8 mouse cellular contexts compared by ENCODE assay signal in the genomic region with DNA sequence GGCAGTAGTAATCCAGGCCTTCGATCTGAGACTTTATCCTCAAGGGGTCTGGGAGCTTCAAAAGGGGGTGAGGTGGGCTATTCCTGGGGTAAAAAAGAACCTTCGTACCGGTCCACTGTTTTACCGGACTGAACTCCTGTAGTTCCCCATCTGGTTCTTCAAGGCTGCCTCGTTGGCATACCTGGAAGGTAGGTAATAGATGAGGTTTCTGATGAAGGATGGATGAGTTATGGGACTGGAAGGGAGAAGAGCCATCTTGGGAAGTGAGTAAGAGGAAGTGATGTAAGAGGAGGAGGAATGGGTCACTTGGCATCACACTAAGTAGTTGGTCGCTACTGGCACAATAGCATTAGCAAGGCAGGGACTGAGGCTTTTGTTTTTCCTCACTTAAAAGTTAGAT. TPM values are rescaled to one million over a fixed set of nuclear protein-coding genes. Genes with fewer than 3 reads are reported as not detected.
A peak's percentile ranks its signal among the peaks of the same experiment; 100 is the strongest.
DNase-seq lines count a peak whose midpoint lies in the region; ATAC-seq and TF ChIP-seq lines count a peak whose summit lies in the region.

No protein-coding gene starts in this region.

- H3K4me1 ChIP-seq in cerebellum, adult 2 months (ENCODE audit: control insufficient read depth, insufficient read depth, low read length) = 0 out of 2 replicates have a peak, but pooled peaks cover 3% of the 10 kb centered on the region
- H3K4me1 ChIP-seq in MEL (ENCODE audit: control insufficient read depth in 1 of 2, insufficient read depth in 2 of 2, low read length in 2 of 2) = peaks cover 0 to 7% of the 10 kb centered on the region in 2 experiments; a peak in 1 of 4 replicates
- peaks cover 18% of the 10 kb centered on the region for H3K4me1 ChIP-seq in forebrain, embryonic 15.5 days
- H3K4me1 ChIP-seq in midbrain, embryonic 10.5 days = peaks cover 28% of the 10 kb centered on the region

- no peak for TF ChIP-seq RAD21 in MEL (IDR thresholded peaks at IDR 0.05; ENCODE audit: low read depth, low read length)

- peaks cover 20% of the 10 kb centered on the region for H3K79me2 ChIP-seq in MEL (ENCODE audit: control insufficient read depth, insufficient read depth, low read length, poor library complexity)

- 5% methylated on average over 6 of the region's 6 CpGs for WGBS in cerebellum, adult 2 months
- 6% methylated on average over 6 of the region's 6 CpGs for WGBS in forebrain, embryonic 15.5 days
- 10% methylated on average over 6 of the region's 6 CpGs for WGBS in midbrain, embryonic 10.5 days

- no peak for ATAC-seq in forebrain, embryonic 15.5 days (replicated peaks)

- TF ChIP-seq EP300 in MEL (IDR thresholded peaks at IDR 0.05; ENCODE audit: low read depth in 1 of 2, low read length in 2 of 2) = no peak

- H3K9me3 ChIP-seq in MEL (replicated peaks; ENCODE audit: insufficient read depth, low read length) = no peaks in the 10 kb centered on the region
- no peaks in the 10 kb centered on the region for H3K9me3 ChIP-seq in forebrain, embryonic 15.5 days
- no peaks in the 10 kb centered on the region for H3K9me3 ChIP-seq in midbrain, embryonic 10.5 days (replicated peaks)

- peaks cover 0 to 5% of the 10 kb centered on the region in 2 experiments; a peak in 3 of 4 replicates for H3K36me3 ChIP-seq in MEL (ENCODE audit: control insufficient read depth in 1 of 2, insufficient read depth in 2 of 2, low read length in 2 of 2)
- peaks cover 12% of the 10 kb centered on the region for H3K36me3 ChIP-seq in forebrain, embryonic 15.5 days
- H3K36me3 ChIP-seq in midbrain, embryonic 10.5 days = peaks cover 32% of the 10 kb centered on the region

- H3K4me2 ChIP-seq in forebrain, embryonic 15.5 days (replicated peaks) = peak overlapping the region; percentile 93

- H3K27me3 ChIP-seq in cerebellum, adult 2 months (ENCODE audit: control insufficient read depth, insufficient read depth, low read length) = no peaks in the 10 kb centered on the region
- H3K27me3 ChIP-seq in MEL (ENCODE audit: control insufficient read depth in 1 of 2, insufficient read depth in 2 of 2, low read length in 2 of 2) = no peaks in the 10 kb centered on the region
- no peaks in the 10 kb centered on the region for H3K27me3 ChIP-seq in forebrain, embryonic 15.5 days
- H3K27me3 ChIP-seq in midbrain, embryonic 10.5 days (ENCODE audit: low read depth, poor library complexity, severe bottlenecking) = no peaks in the 10 kb centered on the region

- TF ChIP-seq CTCF in cerebellum, adult 2 months (IDR thresholded peaks at IDR 0.05; ENCODE audit: borderline replicate concordance, insufficient read depth, low read depth, low read length) = no peak
- TF ChIP-seq CTCF in MEL (IDR thresholded peaks at IDR 0.05 in 2 of 3, conservative IDR thresholded peaks at IDR 0.05 in 1 of 3; ENCODE audit: control insufficient read depth in 1 of 3, insufficient read depth in 1 of 3, low read depth in 2 of 3, low read length in 3 of 3, poor library complexity in 1 of 3, severe bottlenecking in 1 of 3) = no peak

- DNase-seq in cerebellum, adult 2 months = peak in 1 of 2 experiments; percentile 21
- no peak for DNase-seq in cerebellum, postnatal 4 days (ENCODE audit: low spot score in 2 of 2)
- peak; percentile 72 for DNase-seq in MEL (ENCODE audit: low read depth, low spot score)
- DNase-seq in kidney, adult 9 months = peak; percentile 58
- no peak for DNase-seq in midbrain, embryonic 10.5 days (ENCODE audit: low spot score)
- DNase-seq in ovary, postnatal 14 days (ENCODE audit: low spot score) = no peak
- DNase-seq in layer of hippocampus, adult 11-12 months (ENCODE audit: low spot score) = no peak

- peak overlapping the region; percentile 90 for H3K4me3 ChIP-seq in cerebellum, adult 2 months (replicated peaks; ENCODE audit: insufficient read depth, low read depth, low read length)
- peak overlapping the region; percentile 91 to 100 for H3K4me3 ChIP-seq in MEL (ENCODE audit: control insufficient read depth in 1 of 2, insufficient read depth in 1 of 2, low read depth in 2 of 2, low read length in 2 of 2)
- H3K4me3 ChIP-seq in forebrain, embryonic 15.5 days = peak overlapping the region; percentile 84
- H3K4me3 ChIP-seq in midbrain, embryonic 10.5 days = peak overlapping the region; percentile 99

- H3K27ac ChIP-seq in cerebellum, adult 2 months (ENCODE audit: insufficient read depth, low read length) = no peak overlapping the region
- peak overlapping the region; percentile 16; the same call in 1 of the 2 replicates for H3K27ac ChIP-seq in MEL (ENCODE audit: control insufficient read depth, low read depth, low read length)
- 0 out of 2 replicates have a peak overlapping the region, but pooled peaks have one; percentile 78 for H3K27ac ChIP-seq in forebrain, embryonic 15.5 days (replicated peaks)
- H3K27ac ChIP-seq in midbrain, embryonic 10.5 days (replicated peaks) = peak overlapping the region; percentile 90

- TF ChIP-seq POLR2A in cerebellum, adult 2 months (IDR thresholded peaks at IDR 0.05; ENCODE audit: borderline replicate concordance, insufficient read depth, low read length) = no peak
- peak in 1 of 2 experiments; percentile 37; a peak in 1 of 4 replicates for TF ChIP-seq POLR2A in MEL (IDR thresholded peaks at IDR 0.05; ENCODE audit: control insufficient read depth in 1 of 2, insufficient read depth in 1 of 2, low read depth in 1 of 2, low read length in 2 of 2, poor library complexity in 1 of 2)

- peak overlapping the region; percentile 82 for H3K9ac ChIP-seq in MEL (ENCODE audit: control insufficient read depth, low read depth, low read length, poor library complexity, severe bottlenecking)
- H3K9ac ChIP-seq in forebrain, embryonic 15.5 days (replicated peaks) = peak overlapping the region; percentile 83

TF ChIP-seq in MEL, 35 proteins besides CTCF, POLR2A, EP300 and RAD21:
- peak; percentile 9; the same call in 1 of the 2 replicates for TF ChIP-seq ZC3H11A (IDR thresholded peaks at IDR 0.05; ENCODE audit: low read depth, low read length)
- TF ChIP-seq POLR2AphosphoS2 (IDR thresholded peaks at IDR 0.05; ENCODE audit: low read length) = no peak

RNA-seq across cellular contexts. Expression of gene Wipi2, which starts 2.7 kb away (rescaled TPM):
- polyA plus RNA-seq in cerebellum, adult 2 months (2012; rRNA removed) = 68.2 and 73.3 TPM in 2 replicates
- 38.6 and 39.0 TPM in 2 replicates for total RNA-seq in MEL (2012; rRNA removed)
- polyA plus RNA-seq in MEL (2012; ENCODE audit: insufficient read depth in 1 of 2, insufficient read length in 2 of 2, low read depth in 1 of 2, low replicate concordance in 2 of 2, missing spikeins in 1 of 2) = 10 to 100 TPM; 53.6 to 74.7 TPM
- polyA plus RNA-seq in forebrain, embryonic 15.5 days (2015; fragmentation: Nextera tagmentation; extraction: Ambion mirVana) = 48.8 and 51.0 TPM in 2 replicates
- 56.2 and 60.9 TPM in 2 replicates for polyA plus RNA-seq in midbrain, embryonic 10.5 days (2016; fragmentation: Nextera tagmentation; extraction: Ambion mirVana)

RNA-seq across cellular contexts. Expression of gene Mmd2, which starts 21.6 kb away (rescaled TPM):
- polyA plus RNA-seq in cerebellum, adult 2 months (2012; rRNA removed) = 61.1 and 65.6 TPM in 2 replicates
- not detected in 2 replicates for total RNA-seq in MEL (2012; rRNA removed)
- polyA plus RNA-seq in MEL (2012; ENCODE audit: insufficient read depth in 1 of 2, insufficient read length in 2 of 2, low read depth in 1 of 2, low replicate concordance in 2 of 2, missing spikeins in 1 of 2) = not detected
- 76.8 and 79.9 TPM in 2 replicates for polyA plus RNA-seq in forebrain, embryonic 15.5 days (2015; fragmentation: Nextera tagmentation; extraction: Ambion mirVana)
- 4.8 and 7.3 TPM in 2 replicates for polyA plus RNA-seq in midbrain, embryonic 10.5 days (2016; fragmentation: Nextera tagmentation; extraction: Ambion mirVana)

Comparison
In these comparisons a context has a peak if more than half of its experiments do, and no peak if none do; other contexts are left out.
1. DNase-seq: peak in MEL (single experiment) and kidney, adult 9 months (single experiment); none in cerebellum, postnatal 4 days (0 of 2), midbrain, embryonic 10.5 days (single experiment), ovary, postnatal 14 days (single experiment) and layer of hippocampus, adult 11-12 months (single experiment).
2. Peak in every context shown above with its lines, with median percentiles within 50 percentile points of each other: H3K4me3 ChIP-seq.